Mouse (Mus musculus): ENCODE measurements around the gene Cavin1. TPM values are rescaled to one million over a fixed set of nuclear protein-coding genes. Genes with fewer than 3 reads are reported as not detected.

Cavin1 gene
- polyA plus RNA-seq, 1 experiment from 2014 or later: 24.6 TPM

- Histone ChIP-seq H3K4me1 (peaks cover 33% of the 10 kb centered on the region), H3K9me3 (replicated peaks) (no peaks in the 10 kb centered on the region), H3K27ac (peak overlapping the region; percentile 97), H3K36me3 (no peaks in the 10 kb centered on the region), H3K27me3 (ENCODE audit: low read depth, poor library complexity, severe bottlenecking) (no peaks in the 10 kb centered on the region), H3K4me3 (peak overlapping the region; percentile 91)
- WGBS: under 1% methylated on average over 47 of the region's 48 CpGs
- peak; percentile 59 for DNase-seq (ENCODE audit: low spot score)
These were observed 31.8 kb downstream of the Cavin1 start for GRCm38 (mm10) chr11:100938711-100939511.

GRCm38 (mm10) chr11:100938112-100938511 lies 32.6 kb downstream of the Cavin1 start:
- peak; percentile 33 for DNase-seq (ENCODE audit: low spot score)
- H3K36me3 ChIP-seq: no peaks in the 10 kb centered on the region
- WGBS: 28% methylated on average over 5 of the region's 5 CpGs
- H3K27me3 ChIP-seq (ENCODE audit: low read depth, poor library complexity, severe bottlenecking): no peaks in the 10 kb centered on the region
- H3K9me3 ChIP-seq (replicated peaks): no peaks in the 10 kb centered on the region
- peaks cover 33% of the 10 kb centered on the region for H3K4me1 ChIP-seq
- peak overlapping the region; percentile 91 for H3K4me3 ChIP-seq
- H3K27ac ChIP-seq: peak overlapping the region; percentile 97; the same call in 1 of the 2 replicates

DNA sequence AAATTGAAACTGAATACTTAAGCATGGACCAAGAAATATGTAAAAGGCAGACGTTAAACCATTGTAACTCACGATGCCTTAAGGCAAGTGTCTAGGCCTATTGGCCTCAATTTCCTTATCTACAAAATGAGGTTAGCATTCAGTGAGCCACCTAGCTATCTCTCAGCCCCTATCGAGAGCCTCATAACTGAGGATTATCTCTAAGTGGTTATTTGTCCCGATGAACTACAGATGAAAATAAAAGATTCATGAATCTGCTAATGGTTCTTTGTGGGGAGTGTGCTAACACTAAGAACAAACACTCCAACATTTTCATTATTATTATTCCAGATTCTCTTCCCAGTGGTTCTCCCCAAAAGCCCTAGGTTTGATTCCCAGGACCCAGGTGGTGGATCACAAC lies 33.4 kb downstream of the Cavin1 start:
- WGBS: 88% methylated on average over 4 of the region's 4 CpGs
- Histone ChIP-seq H3K27me3 (ENCODE audit: low read depth, poor library complexity, severe bottlenecking) (no peaks in the 10 kb centered on the region), H3K4me1 (peaks cover 33% of the 10 kb centered on the region), H3K4me3 (no peak overlapping the region), H3K27ac (no peak overlapping the region), H3K36me3 (no peaks in the 10 kb centered on the region), H3K9me3 (replicated peaks) (no peaks in the 10 kb centered on the region)
- no peak for DNase-seq (ENCODE audit: low spot score)

DNA sequence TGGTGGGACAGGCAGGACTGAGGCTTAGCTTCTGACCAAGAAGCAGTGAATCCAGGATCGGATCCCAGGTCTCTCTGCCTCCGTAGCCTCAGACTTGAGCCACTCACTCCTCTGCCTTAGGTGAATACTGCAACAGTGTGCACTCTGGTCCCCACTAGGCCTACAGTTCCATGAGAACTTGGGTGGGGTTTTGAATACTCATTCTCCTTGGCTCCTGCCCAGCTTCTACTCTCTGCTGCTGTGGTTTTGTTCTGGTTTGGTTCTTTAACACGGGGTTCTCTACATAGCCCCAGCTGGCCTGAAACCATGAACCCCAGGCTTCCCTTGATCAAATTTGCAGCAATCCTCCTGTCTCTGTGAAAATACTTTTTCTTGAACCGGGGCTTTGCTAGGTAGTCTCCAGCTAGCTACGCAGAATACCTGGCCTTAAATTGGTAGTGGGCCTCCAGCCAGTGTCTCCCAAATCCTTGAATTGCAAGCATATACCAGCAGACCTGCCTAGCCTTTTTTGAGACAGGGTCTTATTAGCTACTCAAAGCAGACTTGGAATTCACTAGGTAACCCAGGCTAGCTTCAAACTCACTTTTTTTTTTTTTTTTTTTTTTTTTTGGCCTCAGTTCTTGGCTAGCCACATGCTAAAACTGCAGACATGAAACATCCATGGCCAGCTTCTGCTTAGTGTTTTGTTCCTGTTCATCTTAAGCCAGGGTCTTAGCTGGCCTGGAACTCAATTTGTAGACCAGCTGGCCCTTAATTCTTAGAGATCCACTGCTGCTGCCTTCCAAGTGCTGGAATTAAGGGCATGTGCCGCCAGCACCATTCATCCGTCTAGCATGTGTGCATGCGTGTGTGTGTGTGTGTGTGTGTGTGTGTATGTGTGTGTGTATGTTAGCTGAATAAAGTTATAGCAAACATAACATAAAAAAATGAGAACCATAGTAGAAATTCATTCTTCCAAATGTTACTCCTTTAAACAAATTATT lies 35.0 kb downstream of the Cavin1 start:
- 87% methylated on average over 8 of the region's 8 CpGs for WGBS
- Histone ChIP-seq H3K36me3 (no peaks in the 10 kb centered on the region; the same call in 1 of the 2 replicates), H3K27me3 (ENCODE audit: low read depth, poor library complexity, severe bottlenecking) (no peaks in the 10 kb centered on the region), H3K27ac (no peak overlapping the region), H3K4me1 (peaks cover 42% of the 10 kb centered on the region), H3K9me3 (replicated peaks) (no peaks in the 10 kb centered on the region), H3K4me3 (no peak overlapping the region)
- no peak for DNase-seq (ENCODE audit: low spot score)

- no peaks in the 10 kb centered on the region for H3K27me3 ChIP-seq (ENCODE audit: low read depth, poor library complexity, severe bottlenecking)
- no peaks in the 10 kb centered on the region; the same call in 1 of the 2 replicates for H3K36me3 ChIP-seq
- 67% methylated on average over 12 of the region's 12 CpGs for WGBS
- H3K27ac ChIP-seq: no peak overlapping the region
- no peaks in the 10 kb centered on the region for H3K9me3 ChIP-seq (replicated peaks)
- H3K4me1 ChIP-seq: peaks cover 9% of the 10 kb centered on the region; the same call in 1 of the 2 replicates
- H3K4me3 ChIP-seq: no peak overlapping the region
- no peak for DNase-seq (ENCODE audit: low spot score)
These were observed 39.3 kb downstream of the Cavin1 start for GRCm38 (mm10) chr11:100931254-100931921.

GRCm38 (mm10) chr11:100930611-100931010 lies 40.1 kb downstream of the Cavin1 start:
- no peak for DNase-seq (ENCODE audit: low spot score)
- 86% methylated on average over 7 of the region's 7 CpGs for WGBS
- Histone ChIP-seq H3K27me3 (ENCODE audit: low read depth, poor library complexity, severe bottlenecking) (no peaks in the 10 kb centered on the region), H3K9me3 (replicated peaks) (no peaks in the 10 kb centered on the region), H3K4me1 (peaks cover 9% of the 10 kb centered on the region; the same call in 1 of the 2 replicates), H3K27ac (no peak overlapping the region), H3K36me3 (no peaks in the 10 kb centered on the region; the same call in 1 of the 2 replicates), H3K4me3 (no peak overlapping the region)

GRCm38 (mm10) chr11:100927386-100927785 lies 43.3 kb downstream of the Cavin1 start:
- Histone ChIP-seq H3K9me3 (replicated peaks) (no peaks in the 10 kb centered on the region), H3K4me1 (peaks cover 9% of the 10 kb centered on the region; the same call in 1 of the 2 replicates), H3K36me3 (no peaks in the 10 kb centered on the region; the same call in 1 of the 2 replicates), H3K27ac (no peak overlapping the region), H3K4me3 (no peak overlapping the region), H3K27me3 (ENCODE audit: low read depth, poor library complexity, severe bottlenecking) (no peaks in the 10 kb centered on the region)
- DNase-seq (ENCODE audit: low spot score): no peak
- WGBS: 81% methylated on average over 3 of the region's 3 CpGs

DNA sequence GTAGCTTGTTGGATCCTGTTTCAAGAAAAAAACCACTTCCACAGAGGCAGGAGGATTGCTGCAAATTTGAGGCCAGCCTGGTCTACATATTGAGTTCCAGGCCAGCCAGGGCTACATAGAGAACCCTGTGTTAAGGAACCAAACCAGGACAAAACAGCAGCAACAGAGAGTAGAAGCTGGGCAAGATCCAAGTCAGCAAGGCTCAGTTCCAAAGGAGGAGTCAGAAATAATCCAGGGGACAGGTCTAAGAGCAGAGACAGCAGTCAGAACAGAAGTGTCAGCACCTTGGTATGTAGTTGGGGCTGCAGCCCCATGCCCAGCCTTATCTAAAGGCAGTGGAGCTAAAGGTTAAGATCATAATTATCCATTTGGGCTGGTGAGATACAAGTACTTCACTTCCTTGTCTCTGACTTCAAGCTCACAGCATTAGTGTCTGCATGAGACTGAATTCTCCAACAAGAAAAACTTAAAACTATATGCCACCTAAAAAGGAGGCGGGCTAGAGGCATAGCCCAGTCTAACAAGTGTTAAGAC lies 46.2 kb downstream of the Cavin1 start:
- WGBS: 94% methylated on average over 1 of the region's 1 CpGs
- Histone ChIP-seq H3K36me3 (no peaks in the 10 kb centered on the region), H3K4me1 (no peaks in the 10 kb centered on the region), H3K27me3 (ENCODE audit: low read depth, poor library complexity, severe bottlenecking) (no peaks in the 10 kb centered on the region), H3K4me3 (no peak overlapping the region), H3K9me3 (replicated peaks) (no peaks in the 10 kb centered on the region), H3K27ac (no peak overlapping the region)
- DNase-seq (ENCODE audit: low spot score): no peak

DNA sequence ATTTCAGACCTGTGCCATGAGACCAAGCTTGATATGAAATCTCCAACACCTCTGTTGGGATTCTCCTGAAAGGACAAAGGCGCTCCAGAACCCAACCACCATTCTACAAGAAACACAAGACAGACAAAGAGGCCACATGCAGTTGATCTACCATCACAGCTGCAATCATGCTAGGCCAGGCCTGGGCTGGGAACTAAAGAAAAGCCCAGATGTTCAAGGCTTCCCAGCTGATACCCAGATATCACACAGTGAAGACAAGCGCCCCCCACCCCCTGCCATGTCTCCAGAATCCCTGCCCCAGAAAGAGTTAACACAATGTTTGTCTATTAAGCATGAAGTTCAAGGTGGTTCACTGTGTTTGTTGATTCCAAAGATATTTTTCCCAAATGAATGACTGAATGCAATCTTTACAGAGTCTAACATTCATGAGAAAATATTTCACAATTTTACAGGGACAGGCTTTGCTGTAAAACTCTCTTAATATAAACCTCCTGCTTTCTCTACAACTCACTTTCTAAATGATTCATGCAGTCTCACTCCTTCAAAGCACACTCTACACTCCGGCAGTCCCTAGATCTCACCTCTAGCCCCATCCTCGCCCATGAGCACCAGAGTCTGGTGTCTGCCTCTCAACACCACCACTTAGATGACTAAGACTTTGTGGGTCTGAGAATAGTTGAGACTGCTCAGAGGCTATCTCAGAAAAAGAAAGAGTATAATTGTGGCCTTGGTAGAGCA lies 49.6 kb downstream of the Cavin1 start:
- H3K27me3 ChIP-seq (ENCODE audit: low read depth, poor library complexity, severe bottlenecking): no peaks in the 10 kb centered on the region
- DNase-seq (ENCODE audit: low spot score): no peak
- no peak overlapping the region for H3K4me3 ChIP-seq
- WGBS: 88% methylated on average over 4 of the region's 4 CpGs
- no peaks in the 10 kb centered on the region for H3K9me3 ChIP-seq (replicated peaks)
- H3K4me1 ChIP-seq: no peaks in the 10 kb centered on the region
- no peak overlapping the region for H3K27ac ChIP-seq
- no peaks in the 10 kb centered on the region; the same call in 1 of the 2 replicates for H3K36me3 ChIP-seq

- no peaks in the 10 kb centered on the region for H3K9me3 ChIP-seq (replicated peaks)
- peaks cover 5% of the 10 kb centered on the region for H3K36me3 ChIP-seq
- no peak overlapping the region for H3K27ac ChIP-seq
- H3K4me1 ChIP-seq: no peaks in the 10 kb centered on the region
- H3K4me3 ChIP-seq: no peak overlapping the region
- 91% methylated on average over 5 of the region's 5 CpGs for WGBS
- no peaks in the 10 kb centered on the region for H3K27me3 ChIP-seq (ENCODE audit: low read depth, poor library complexity, severe bottlenecking)
- DNase-seq (ENCODE audit: low spot score): no peak
These were observed 52.7 kb downstream of the Cavin1 start for GRCm38 (mm10) chr11:100918007-100918406.

DNA sequence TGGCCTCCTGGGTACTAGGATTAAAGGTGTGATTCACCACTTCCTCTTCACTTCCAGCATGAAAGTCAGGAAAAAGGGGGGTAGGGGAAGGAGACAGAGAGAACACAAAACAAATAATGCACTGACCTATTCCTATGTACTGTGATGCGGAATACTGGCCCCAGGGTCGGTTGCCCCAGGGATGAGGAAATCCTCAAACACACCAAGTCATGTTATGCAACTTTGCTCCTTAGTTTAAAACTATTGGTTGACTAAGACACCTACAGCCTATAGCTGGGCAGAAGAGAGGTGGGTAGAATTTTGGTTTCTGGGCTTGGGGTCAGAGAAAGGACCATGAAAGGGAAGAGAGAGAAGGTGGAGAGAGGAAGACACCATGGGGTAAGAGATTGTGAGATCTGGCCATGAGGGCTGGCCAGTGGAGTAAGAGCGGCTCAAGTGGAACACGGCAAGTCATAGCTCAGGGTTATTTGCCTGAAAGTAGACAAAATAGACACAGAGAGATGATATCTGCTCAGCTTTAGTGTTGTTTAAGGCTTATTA lies 54.2 kb downstream of the Cavin1 start:
- H3K27ac ChIP-seq: no peak overlapping the region
- H3K27me3 ChIP-seq (ENCODE audit: low read depth, poor library complexity, severe bottlenecking): no peaks in the 10 kb centered on the region
- H3K36me3 ChIP-seq: peaks cover 5% of the 10 kb centered on the region
- WGBS: 93% methylated on average over 4 of the region's 4 CpGs
- no peaks in the 10 kb centered on the region for H3K9me3 ChIP-seq (replicated peaks)
- no peak overlapping the region for H3K4me3 ChIP-seq
- no peaks in the 10 kb centered on the region for H3K4me1 ChIP-seq
- DNase-seq (ENCODE audit: low spot score): no peak
